Mouse (Mus musculus) urinary bladder, postnatal 4 days (tissue): ENCODE data around the gene Ino80b.

ENCODE experiments used
- DNase-seq, 2 experiments: peaks; one replicate each; pipeline ENCODE4 v3.0.0; 2021 to 2022; ENCODE audit warnings: low spot score in 2 of 2

The Ino80b gene

GRCm38 (mm10) chr6:83117616-83118015, 7.6 kb downstream of the Ino80b start:
- no peak for DNase-seq

- no peak for DNase-seq
These were observed 8.1 kb downstream of the Ino80b start for GRCm38 (mm10) chr6:83117165-83117438.

- DNase-seq, result no peak
These were observed 8.7 kb downstream of the Ino80b start for GRCm38 (mm10) chr6:83116373-83117164.

- DNase-seq, result no peak
These were observed 9.4 kb downstream of the Ino80b start for GRCm38 (mm10) chr6:83115682-83116372.

GRCm38 (mm10) chr6:83115011-83115671, 10.1 kb downstream of the Ino80b start, which contains the start of gene Mogs:
TSS of gene Mogs (plus strand) at chr6:83115496.
- peak; percentile 91 to 97 for DNase-seq

GRCm38 (mm10) chr6:83111510-83112136, 13.6 kb downstream of the Ino80b start:
- no peak for DNase-seq

- DNase-seq, result peak; percentile 79 to 84
These were observed 16.2 kb downstream of the Ino80b start, which contains the start of gene Mrpl53 for GRCm38 (mm10) chr6:83108762-83109668. TSS of gene Mrpl53 (plus strand) at chr6:83109040.

- DNase-seq, result peak; percentile 67 to 83
These were observed 17.4 kb downstream of the Ino80b start for GRCm38 (mm10) chr6:83107566-83108400.

GRCm38 (mm10) chr6:83104158-83104557, 21.1 kb downstream of the Ino80b start:
- DNase-seq, result no peak

- DNase-seq, result no peak
These were observed 22.0 kb downstream of the Ino80b start for GRCm38 (mm10) chr6:83103130-83103650.

GRCm38 (mm10) chr6:83101688-83102556, 23.3 kb downstream of the Ino80b start:
- DNase-seq, result peak in 1 of 2 experiments; percentile 60

- DNase-seq, result peak; percentile 81 to 83
These were observed 23.9 kb downstream of the Ino80b start, which contains the start of the genes Ccdc142 and Gm42688 for GRCm38 (mm10) chr6:83101316-83101687. TSS of gene Ccdc142 (plus strand) at chr6:83101601. TSS of gene Gm42688 (plus strand) at chr6:83101617.

GRCm38 (mm10) chr6:83098411-83098810, 26.8 kb downstream of the Ino80b start:
- no peak for DNase-seq

GRCm38 (mm10) chr6:83095968-83096367, 29.3 kb downstream of the Ino80b start:
- no peak for DNase-seq

GRCm38 (mm10) chr6:83092416-83093127, 32.7 kb downstream of the Ino80b start:
- DNase-seq, result no peak

GRCm38 (mm10) chr6:83087926-83088260, 37.3 kb downstream of the Ino80b start:
- no peak for DNase-seq

GRCm38 (mm10) chr6:83087205-83087925, 37.9 kb downstream of the Ino80b start:
- no peak for DNase-seq
